Mouse (Mus musculus) MEL (cell line): ENCODE measurements around the gene Fam57b.

ENCODE experiments used
- CHD1 ChIP-seq: IDR thresholded peaks from 2 replicates; pipeline ENCODE4 v1.6.1; 2012; ENCODE audit warnings: low read depth, mild to moderate bottlenecking, inconsistent platforms, low read length, improper control_type of control experiment
- GATA1 ChIP-seq: IDR thresholded peaks from 2 replicates; pipeline ENCODE4 v1.6.1; 2011; ENCODE audit warnings: low read depth, low read length, improper control_type of control experiment
- NELFE ChIP-seq: IDR thresholded peaks from 2 replicates; pipeline ENCODE4 v1.6.1; 2011; ENCODE audit warnings: low read depth, low read length, improper control_type of control experiment
- POLR2A ChIP-seq, 2 experiments: IDR thresholded peaks; 2 replicates each; pipeline ENCODE4 v1.6.1; 2011 to 2012; ENCODE audit warnings: low read length in 2 of 2, mild to moderate bottlenecking in 2 of 2, control low read depth in 1 of 2, improper control_type of control experiment in 1 of 2, low read depth in 1 of 2, moderate library complexity in 1 of 2; ENCODE audit not compliant: control insufficient read depth in 1 of 2, insufficient read depth in 1 of 2, poor library complexity in 1 of 2
- UBTF ChIP-seq: IDR thresholded peaks from 2 replicates; pipeline ENCODE4 v1.6.1; 2012; ENCODE audit warnings: low read depth, mild to moderate bottlenecking, inconsistent platforms, low read length, improper control_type of control experiment, moderate library complexity, borderline replicate concordance; ENCODE audit not compliant: insufficient read depth
- ZKSCAN1 ChIP-seq: IDR thresholded peaks from 2 replicates; pipeline ENCODE4 v1.6.1; 2012; ENCODE audit warnings: low read depth, mild to moderate bottlenecking, inconsistent platforms, low read length, improper control_type of control experiment, moderate library complexity
- ZMIZ1 ChIP-seq: IDR thresholded peaks from 2 replicates; pipeline ENCODE4 v1.6.1; 2012; ENCODE audit warnings: low read depth, mild to moderate bottlenecking, inconsistent platforms, low read length, improper control_type of control experiment, moderate library complexity

GRCm38 (mm10) chr7:126843276-126843675, 45.8 kb downstream of the Fam57b start:
- no peak for TF ChIP-seq ZKSCAN1
- no peak for TF ChIP-seq POLR2A (IDR thresholded peaks at IDR 0.05; ENCODE audit: control insufficient read depth in 1 of 2, insufficient read depth in 1 of 2, low read depth in 1 of 2, low read length in 2 of 2, poor library complexity in 1 of 2)
- no peak for TF ChIP-seq ZMIZ1
- no peak for TF ChIP-seq CHD1
- no peak for TF ChIP-seq NELFE
- TF ChIP-seq GATA1 = no peak
- TF ChIP-seq UBTF = no peak
